Mouse (Mus musculus) heart, postnatal 0 days (tissue): ENCODE measurements at regions not wholly inside any gene's neighbourhood (a gene's known extent, or its start where the extent isn't known, plus 50 kb on each side); places are given as distances from the start of the nearest gene placed in this dataset.

Experiments
- ATAC-seq: fragments of 200-750 bp; cut with Nextera tagmentation; 2 replicates; pipeline ENCODE4 v1.8.0; 2017; ENCODE audit warnings: low read depth, moderate number of reproducible peaks, moderate library complexity; ENCODE audit not compliant: insufficient read depth
- DNase-seq: peaks from one replicate; pipeline ENCODE4 v3.0.0-alpha.2; 2016; ENCODE audit warnings: low spot score
- H3K27ac ChIP-seq: fragments of 300-500 bp; sonication (generic); 2 replicates; pipeline ENCODE4 v1.5.1; 2014; ENCODE audit warnings: low read depth, mild to moderate bottlenecking
- H3K27me3 ChIP-seq: fragments of 300-500 bp; sonication (generic); 2 replicates; pipeline ENCODE4 v1.6.1; 2014; ENCODE audit warnings: low read length, mixed read lengths; ENCODE audit not compliant: control insufficient read depth, insufficient read depth
- H3K36me3 ChIP-seq: fragments of 300-500 bp; sonication (generic); replicated peaks from 2 replicates; pipeline ENCODE4 v1.6.1; 2014; ENCODE audit warnings: low read length, mixed read lengths; ENCODE audit not compliant: control insufficient read depth, insufficient read depth
- H3K4me1 ChIP-seq: fragments of 300-500 bp; sonication (generic); 2 replicates; pipeline ENCODE4 v1.6.1; 2014; ENCODE audit warnings: antibody characterized with exemption; ENCODE audit not compliant: control insufficient read depth, insufficient read depth
- H3K4me2 ChIP-seq: fragments of 300-500 bp; sonication (generic); 2 replicates; pipeline ENCODE4 v1.6.1; 2014; ENCODE audit warnings: low read depth, mild to moderate bottlenecking, low read length, moderate library complexity
- H3K4me3 ChIP-seq: fragments of 300-500 bp; sonication (generic); 2 replicates; pipeline ENCODE4 v1.5.1; 2014; ENCODE audit warnings: low read depth, low read length
- H3K9ac ChIP-seq: fragments of 300-500 bp; sonication (generic); replicated peaks from 2 replicates; pipeline ENCODE4 v1.6.1; 2014; ENCODE audit warnings: low read depth, low read length, mixed read lengths
- H3K9me3 ChIP-seq: fragments of 300-500 bp; sonication (generic); replicated peaks from 2 replicates; pipeline ENCODE4 v1.6.1; 2016; ENCODE audit warnings: low read length; ENCODE audit not compliant: control insufficient read depth
- CTCF ChIP-seq: IDR thresholded peaks from 2 replicates; pipeline ENCODE4 v1.5.1; 2016; ENCODE audit warnings: antibody characterized with exemption, control low read depth, low read depth
- EP300 ChIP-seq: IDR thresholded peaks from 2 replicates; pipeline ENCODE4 v1.6.1; 2016; ENCODE audit warnings: antibody characterized with exemption, low read depth
- WGBS: fragments of 180-500 bp; shearing (Covaris S2); extraction: QIAGEN DNeasy Blood & Tissue Kit; methylation state at CpG from one replicate; pipeline ENCODE4 v1.1.7; 2014; 5-methylcytosine and 5-hydroxymethylcytosine counted together

GRCm38 (mm10) chr4:142439450-142440183, 200.4 kb upstream of the Kazn start:
- ATAC-seq (no peak), DNase-seq (no peak)
- H3K4me1 ChIP-seq = no peaks in the 10 kb centered on the region
- WGBS = 40% methylated on average over 9 of the region's 9 CpGs
- H3K9me3 ChIP-seq = no peaks in the 10 kb centered on the region
- no peaks in the 10 kb centered on the region for H3K27me3 ChIP-seq
- no peak overlapping the region for H3K9ac ChIP-seq
- H3K36me3 ChIP-seq = no peaks in the 10 kb centered on the region
- H3K27ac ChIP-seq = no peak overlapping the region
- TF ChIP-seq EP300 (no peak), CTCF (no peak)
- H3K4me2 ChIP-seq = no peak overlapping the region
- no peak overlapping the region for H3K4me3 ChIP-seq

GRCm38 (mm10) chr4:142424596-142424995, 185.4 kb upstream of the Kazn start:
- no peak for TF ChIP-seq EP300
- TF ChIP-seq CTCF = no peak
- WGBS = 70% methylated on average over 3 of the region's 3 CpGs
- Histone ChIP-seq H3K4me2 (no peak overlapping the region), H3K4me3 (no peak overlapping the region), H3K9me3 (no peaks in the 10 kb centered on the region), H3K27me3 (no peaks in the 10 kb centered on the region), H3K36me3 (no peaks in the 10 kb centered on the region), H3K9ac (no peak overlapping the region), H3K4me1 (no peaks in the 10 kb centered on the region), H3K27ac (no peak overlapping the region)
- ATAC-seq (no peak), DNase-seq (no peak)

DNA sequence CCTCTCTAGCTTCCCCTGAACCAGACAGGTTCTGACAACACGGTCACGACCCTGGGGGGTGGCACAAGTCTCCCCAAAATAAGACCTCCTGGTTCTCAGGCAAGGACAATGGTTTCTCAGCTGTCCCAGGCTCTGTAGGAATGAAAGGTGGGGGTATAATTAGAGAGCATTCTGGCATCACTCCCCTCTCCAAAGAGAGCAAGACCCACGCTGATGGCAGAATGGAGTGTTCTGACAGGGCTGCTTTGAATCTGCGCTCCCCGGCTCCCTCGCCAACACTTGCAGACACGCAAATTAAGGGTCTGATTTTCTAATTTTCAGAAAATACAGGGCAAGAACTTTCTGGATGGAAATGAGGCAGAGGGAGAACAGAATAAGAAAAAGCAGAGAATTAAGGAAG, 181.2 kb upstream of the Kazn start:
- no peak overlapping the region for H3K4me3 ChIP-seq
- no peak overlapping the region for H3K4me2 ChIP-seq
- H3K9me3 ChIP-seq = no peaks in the 10 kb centered on the region
- H3K36me3 ChIP-seq = no peaks in the 10 kb centered on the region
- ATAC-seq = no peak
- no peak overlapping the region for H3K27ac ChIP-seq
- DNase-seq = no peak
- no peaks in the 10 kb centered on the region for H3K27me3 ChIP-seq
- H3K9ac ChIP-seq = no peak overlapping the region
- no peaks in the 10 kb centered on the region for H3K4me1 ChIP-seq
- TF ChIP-seq CTCF (no peak), EP300 (no peak)
- 81% methylated on average over 7 of the region's 7 CpGs for WGBS

- Histone ChIP-seq H3K36me3 (no peaks in the 10 kb centered on the region), H3K4me2 (no peak overlapping the region), H3K4me1 (no peaks in the 10 kb centered on the region), H3K9me3 (no peaks in the 10 kb centered on the region), H3K4me3 (no peak overlapping the region), H3K27me3 (no peaks in the 10 kb centered on the region), H3K9ac (no peak overlapping the region), H3K27ac (no peak overlapping the region)
- TF ChIP-seq EP300 (no peak), CTCF (no peak)
- 68% methylated on average over 5 of the region's 5 CpGs for WGBS
- ATAC-seq (no peak), DNase-seq (no peak)
Observed at GRCm38 (mm10) chr4:142414874-142415273, 175.7 kb upstream of the Kazn start.

DNA sequence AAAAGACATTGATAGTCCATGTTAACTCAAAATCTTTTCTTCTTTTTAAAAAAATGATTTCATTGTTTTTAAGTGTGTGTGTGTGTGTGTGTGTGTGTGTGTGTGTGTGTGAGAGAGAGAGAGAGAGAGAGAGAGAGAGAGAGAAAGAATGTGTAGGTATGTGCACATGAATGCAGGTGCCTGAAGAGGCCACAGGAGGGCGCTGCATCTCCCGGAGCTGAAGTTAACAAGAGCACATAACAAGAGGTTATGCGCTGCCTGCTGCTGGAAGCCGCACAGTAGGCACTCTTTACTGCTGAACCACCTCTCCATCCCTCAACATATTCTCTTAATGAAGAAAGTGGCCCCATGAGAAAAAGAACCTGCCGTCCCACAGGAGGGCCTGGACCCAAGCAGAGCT, 172.6 kb upstream of the Kazn start:
- H3K9ac ChIP-seq = no peak overlapping the region
- DNase-seq (no peak), ATAC-seq (no peak)
- no peaks in the 10 kb centered on the region for H3K36me3 ChIP-seq
- no peaks in the 10 kb centered on the region for H3K9me3 ChIP-seq
- WGBS = 90% methylated on average over 5 of the region's 5 CpGs
- no peak overlapping the region for H3K27ac ChIP-seq
- no peaks in the 10 kb centered on the region for H3K4me1 ChIP-seq
- no peaks in the 10 kb centered on the region for H3K27me3 ChIP-seq
- H3K4me2 ChIP-seq = no peak overlapping the region
- TF ChIP-seq CTCF (no peak), EP300 (no peak)
- no peak overlapping the region for H3K4me3 ChIP-seq
